Mouse (Mus musculus) neutrophil, adult 5-6 weeks (primary cell): Measurements from ENCODE around the gene Cd47. TPM values are rescaled to one million over a fixed set of nuclear protein-coding genes. Genes with fewer than 3 reads are reported as not detected.

ENCODE experiments used
- ATAC-seq: fragments of 151-379, 151-347 bp; 2 replicates; pipeline ENCODE4 v1.8.0; 2017; ENCODE audit warnings: mild to moderate bottlenecking, moderate TSS enrichment; ENCODE audit not compliant: insufficient number of reproducible peaks, poor library complexity, low FRiP score, severe bottlenecking; ENCODE audit errors: extremely low read depth
- total RNA-seq: library from RNA; stranded (forward); fragments of 200-1000 nt; gene quantifications from 2 replicates; pipeline ENCODE4 v1.2.3, GENCODE M21; 2017

The Cd47 gene
- total RNA-seq, 1 experiment from 2014 or later, result 119 TPM

DNA sequence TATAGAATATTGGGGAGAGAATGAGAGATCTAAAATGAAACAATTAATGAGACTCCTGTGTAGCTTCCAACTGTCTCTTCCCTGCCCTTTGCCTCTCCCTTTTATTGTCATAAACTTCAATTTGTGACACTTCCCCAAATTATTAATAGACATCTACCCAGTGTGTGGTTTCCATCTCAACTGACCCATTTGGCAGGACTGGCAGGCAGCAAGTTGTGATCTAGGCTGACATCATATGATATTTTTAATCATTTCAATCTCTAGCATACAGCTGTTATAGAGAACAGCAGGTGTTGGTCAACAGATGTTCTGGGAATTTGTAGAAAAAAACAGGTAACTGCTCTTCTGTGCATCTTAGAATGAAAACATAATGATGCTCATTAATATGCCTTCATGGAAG is 17.0 kb upstream of the Cd47 start:
- ATAC-seq, result no peak

DNA sequence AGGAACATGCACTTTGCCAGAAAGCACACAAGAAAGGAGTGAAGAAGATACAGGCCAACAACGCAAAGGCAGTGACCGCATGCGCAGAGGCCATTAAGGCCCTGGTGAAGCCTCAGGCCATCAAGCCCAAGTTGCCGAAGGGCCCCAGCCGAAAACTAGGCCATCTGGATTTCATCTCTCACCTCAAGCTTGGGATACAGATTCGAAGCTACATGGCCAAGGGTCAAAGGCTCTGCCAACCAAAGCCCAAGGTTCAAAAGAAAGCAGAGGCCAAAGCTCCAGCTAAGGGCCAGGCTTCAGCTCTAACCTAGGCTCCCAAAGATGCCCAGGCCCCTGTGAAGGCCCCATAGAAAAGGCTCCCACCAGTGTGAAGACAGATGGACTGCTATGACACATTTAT is 14.2 kb upstream of the Cd47 start:
- no peak for ATAC-seq

DNA sequence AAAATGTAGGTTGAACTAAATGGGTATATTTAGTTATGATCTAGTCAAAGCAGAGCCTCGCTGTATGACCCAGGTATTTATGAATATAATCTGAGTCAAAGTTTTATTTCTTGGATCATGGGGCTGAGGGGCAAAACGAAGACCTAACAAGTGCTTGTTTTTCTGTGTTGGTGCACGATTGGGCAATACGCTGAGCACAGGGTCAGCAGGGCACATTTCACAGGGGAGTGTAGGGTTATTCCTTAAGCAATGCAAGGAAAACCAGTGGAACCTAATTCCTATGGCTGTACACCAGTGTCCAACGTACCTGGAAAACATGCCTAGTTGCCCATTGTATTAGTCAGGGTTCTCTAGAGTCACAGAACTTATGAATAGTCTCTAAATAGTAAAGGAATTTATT is 12.6 kb upstream of the Cd47 start:
- no peak for ATAC-seq

DNA sequence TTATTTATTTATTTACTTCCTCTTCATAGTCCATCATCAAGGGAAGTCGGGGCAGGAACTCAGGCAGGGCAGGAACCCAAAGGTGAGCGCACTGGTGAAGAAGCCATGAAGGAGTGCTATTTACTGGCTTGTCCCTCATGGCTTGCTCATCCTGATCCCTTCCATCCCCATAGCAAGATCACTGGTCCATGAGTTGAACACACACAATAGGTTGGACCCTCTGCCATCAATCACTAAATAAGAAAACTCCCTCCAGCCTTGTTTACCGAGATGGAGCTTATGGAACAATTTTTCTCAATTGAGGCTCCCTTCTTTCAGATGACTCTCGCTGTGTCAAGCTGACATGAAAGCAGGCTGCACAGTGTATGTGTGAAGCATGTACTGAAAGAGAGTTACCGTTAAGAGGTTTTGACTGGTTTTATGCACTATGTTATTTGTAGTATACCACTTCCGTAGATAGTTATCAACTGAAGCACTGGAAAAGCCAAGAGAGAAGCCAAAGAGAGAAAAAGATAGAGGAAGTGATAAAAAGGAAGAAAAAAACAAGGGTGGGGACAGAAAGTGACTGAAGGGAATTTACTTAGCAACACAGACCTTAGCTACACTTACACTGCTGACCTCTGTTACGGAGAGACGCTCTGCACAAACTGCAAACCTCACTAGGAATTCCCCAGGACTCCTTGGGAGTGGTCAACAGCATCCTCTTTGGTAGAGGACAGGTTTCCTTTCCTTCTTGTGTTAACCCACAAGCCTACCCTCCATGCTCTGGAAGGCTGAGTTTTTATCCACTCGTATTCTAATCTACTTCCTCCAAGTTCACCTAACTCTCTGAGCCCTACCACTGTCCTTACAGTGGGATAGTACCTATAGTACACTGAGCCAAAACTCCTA is 9.5 kb upstream of the Cd47 start:
- 0 out of 2 replicates have a peak, but pooled peaks have one; percentile 25 for ATAC-seq

DNA sequence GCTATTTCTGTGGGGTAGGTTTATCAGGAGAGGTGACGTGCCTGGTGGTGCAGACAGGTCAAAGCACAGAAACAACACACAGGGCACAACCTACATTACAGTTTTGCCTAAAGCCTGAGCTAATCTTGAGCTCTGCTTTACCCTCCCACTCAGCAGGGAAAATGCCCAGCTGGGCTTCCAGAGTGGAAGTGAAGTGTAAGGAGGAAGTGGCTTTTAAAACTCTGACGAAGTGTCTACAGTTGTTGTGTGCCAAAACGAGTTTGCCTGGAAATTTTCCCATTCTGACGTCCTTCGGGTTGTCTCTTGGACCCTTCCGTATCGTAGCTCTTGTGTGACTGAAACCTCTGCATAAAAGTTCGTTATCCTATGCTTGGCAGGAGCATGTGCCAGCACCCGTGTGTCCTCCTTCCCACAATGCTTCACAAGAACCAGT is 7.9 kb upstream of the Cd47 start:
- no peak for ATAC-seq

DNA sequence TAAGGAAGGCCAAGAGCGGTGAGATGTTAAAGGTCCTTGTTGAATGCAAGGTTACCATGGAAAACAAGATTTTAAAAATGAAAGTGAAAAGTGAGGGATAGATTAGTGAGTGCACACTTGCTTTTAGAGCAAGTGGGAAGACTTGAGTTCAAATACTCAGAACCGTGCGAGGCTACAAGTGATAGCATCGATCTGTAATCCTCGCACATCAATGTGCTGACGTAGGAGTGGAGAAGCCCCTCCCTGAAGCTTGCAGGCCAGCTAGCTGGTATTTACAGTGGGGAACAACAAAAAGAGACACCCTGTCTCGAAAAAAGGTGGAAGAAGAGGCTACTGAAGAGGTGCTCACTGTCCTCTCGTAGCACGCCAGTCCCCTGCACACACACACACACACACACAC is 6.7 kb upstream of the Cd47 start:
- no peak for ATAC-seq

DNA sequence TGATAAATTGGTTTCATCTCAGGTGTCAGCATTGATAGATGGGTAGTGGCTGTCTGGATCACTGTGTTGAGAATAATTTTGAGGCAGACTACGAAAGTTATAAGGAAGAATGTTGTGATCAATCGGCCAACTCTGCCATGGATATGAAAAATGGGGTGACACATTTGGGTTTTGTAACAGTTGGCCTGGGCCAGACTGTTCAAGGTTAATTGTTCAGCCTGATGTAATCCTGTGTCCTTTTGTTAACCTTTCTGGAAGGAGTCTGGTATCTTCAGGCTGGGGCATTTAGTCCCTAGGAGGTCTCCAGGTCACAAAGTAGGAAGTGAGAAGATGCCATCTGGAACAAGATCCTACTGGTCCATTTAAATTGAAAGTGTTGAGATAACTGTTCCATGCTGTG is 4.1 kb upstream of the Cd47 start:
- ATAC-seq, result no peak

DNA sequence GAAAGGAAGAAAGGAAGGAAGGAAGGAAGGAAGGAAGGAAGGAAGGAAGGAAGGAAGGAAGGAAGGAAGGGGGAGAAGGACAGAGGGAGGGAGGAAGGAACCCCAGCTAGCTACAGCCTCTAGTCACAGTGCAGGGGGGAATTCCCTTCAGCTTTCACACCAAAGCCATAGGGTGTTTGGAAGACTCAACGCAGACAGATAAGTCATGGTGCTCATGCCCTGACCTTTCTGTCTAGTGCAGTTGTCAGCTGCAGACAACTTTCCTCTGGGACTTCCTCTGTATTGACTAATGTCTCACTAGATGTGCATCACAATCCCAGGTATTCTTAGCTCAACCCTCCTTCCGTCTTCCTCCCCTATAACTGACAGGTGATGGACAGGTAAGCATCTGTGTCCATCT is 3.4 kb upstream of the Cd47 start:
- ATAC-seq, result no peak

DNA sequence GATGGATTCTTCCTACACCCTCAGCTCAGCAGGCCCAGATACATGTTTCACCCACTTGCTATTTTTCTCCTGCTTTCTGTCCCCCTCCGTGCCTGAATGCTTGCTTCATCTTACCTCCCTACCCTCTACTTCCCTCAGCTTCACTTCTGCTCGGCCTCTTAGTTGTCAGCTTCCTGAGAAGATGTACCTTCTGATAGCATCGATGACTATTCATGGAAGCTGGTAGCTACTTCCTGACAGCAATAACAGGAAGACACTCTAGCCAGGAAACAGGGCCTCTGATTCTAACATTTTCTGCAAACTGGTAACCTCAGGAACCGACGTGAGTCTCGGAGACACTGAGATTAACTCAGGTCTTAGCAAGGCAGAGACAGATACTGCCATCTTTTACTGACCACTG is 1.5 kb upstream of the Cd47 start:
- ATAC-seq, result no peak

DNA sequence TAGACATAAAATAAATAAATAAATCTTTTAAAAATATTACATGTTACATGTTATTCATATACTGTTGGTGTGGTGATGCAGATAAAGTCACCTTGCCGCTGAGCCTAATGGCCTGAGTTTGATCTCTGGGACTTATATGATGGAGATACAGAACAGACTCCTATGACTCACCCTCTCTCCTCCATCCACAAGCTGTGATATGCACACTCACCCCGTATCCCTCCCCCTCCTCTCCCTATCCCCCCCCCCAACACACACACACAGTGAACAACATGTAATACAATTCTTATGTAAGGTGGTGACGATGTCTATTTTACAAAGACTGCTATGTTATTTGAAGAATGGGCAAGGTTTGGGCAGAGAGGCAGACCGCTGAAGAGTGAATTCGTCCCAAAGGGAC is 663 bp downstream of the Cd47 start:
- ATAC-seq, result no peak

DNA sequence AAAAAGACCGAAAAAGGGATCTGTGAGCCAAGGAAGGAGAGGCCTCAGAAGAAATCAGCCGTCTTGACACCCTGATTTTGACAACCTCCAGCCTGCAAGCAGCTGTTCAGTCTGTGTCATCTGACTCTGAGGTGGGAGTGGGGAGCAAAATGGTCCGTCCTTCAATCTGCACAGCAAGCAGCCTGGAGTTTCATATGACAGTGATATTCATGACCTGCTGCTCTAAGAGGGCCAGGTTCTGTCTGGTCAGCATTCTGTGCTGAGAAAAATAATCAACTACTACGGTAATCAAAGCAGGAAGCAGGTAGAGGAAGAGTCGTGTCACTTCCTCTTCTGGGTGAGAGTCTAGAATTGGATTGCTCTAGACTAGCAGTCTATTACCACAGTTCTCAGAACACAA is 1.1 kb downstream of the Cd47 start:
- peak; percentile 79 for ATAC-seq

DNA sequence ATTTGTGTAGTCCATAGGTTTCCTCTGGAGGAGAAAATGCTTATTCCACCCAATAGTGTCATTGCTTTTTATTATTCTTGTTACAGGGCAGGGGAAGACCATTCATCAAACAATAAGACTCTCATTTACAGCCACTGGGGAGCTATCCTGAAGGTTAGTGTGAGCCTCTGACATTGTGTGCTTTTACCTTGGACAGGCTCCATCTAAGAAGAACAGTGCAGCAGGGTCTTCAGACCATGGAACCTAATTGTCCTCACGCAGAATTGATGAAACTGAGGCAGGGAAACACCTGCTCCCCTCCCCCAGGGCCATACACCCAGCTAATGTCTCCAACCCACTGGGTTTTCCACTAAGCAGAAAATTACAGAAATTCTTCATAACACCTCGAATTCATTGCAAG is 2.7 kb downstream of the Cd47 start:
- ATAC-seq, result no peak

DNA sequence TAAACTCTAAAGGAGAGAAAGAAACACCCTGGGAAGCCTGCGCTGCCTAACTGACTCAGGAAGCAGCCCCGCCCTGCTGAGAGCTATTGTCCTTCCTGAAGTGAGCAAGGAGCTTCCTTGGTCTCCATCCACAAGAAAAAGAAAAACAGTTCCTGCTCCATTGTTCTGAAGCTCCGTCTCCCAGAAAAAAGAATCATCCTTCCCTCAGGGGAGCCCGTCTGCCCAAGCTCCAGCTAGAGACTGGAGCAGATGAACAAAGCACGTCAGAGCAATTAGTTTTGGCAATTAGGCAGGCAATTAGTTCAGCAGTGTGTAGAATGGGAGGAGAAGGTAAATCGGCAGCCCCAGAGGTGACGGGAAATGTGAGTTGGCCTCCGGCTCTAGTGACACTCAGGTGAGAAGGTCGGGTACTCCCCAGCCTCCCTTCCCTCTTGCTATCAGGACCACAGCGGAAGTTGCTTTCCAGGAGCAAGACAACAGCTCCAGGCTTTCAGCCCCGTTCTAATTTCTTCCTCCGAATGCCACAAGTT is 3.7 kb downstream of the Cd47 start:
- ATAC-seq, result no peak

DNA sequence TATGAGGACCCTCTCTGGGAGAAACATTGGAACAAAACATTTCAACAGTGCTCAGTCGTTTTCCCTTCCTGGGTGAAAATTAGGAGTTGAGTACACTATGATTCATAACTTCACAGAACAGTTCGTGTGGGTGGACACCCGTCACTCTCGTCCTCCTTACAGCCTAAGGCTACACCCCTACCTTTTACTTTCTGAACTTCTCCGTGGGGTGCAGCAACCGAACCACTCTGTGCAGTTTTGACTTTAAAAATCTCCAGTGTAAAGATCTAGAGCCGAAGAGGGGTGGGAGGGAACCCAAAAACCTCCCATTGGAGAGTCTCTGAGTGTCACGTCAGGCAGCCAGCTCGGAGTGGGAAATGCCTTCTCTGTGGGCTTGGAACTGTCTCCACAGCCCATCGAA is 6.6 kb downstream of the Cd47 start:
- no peak for ATAC-seq

DNA sequence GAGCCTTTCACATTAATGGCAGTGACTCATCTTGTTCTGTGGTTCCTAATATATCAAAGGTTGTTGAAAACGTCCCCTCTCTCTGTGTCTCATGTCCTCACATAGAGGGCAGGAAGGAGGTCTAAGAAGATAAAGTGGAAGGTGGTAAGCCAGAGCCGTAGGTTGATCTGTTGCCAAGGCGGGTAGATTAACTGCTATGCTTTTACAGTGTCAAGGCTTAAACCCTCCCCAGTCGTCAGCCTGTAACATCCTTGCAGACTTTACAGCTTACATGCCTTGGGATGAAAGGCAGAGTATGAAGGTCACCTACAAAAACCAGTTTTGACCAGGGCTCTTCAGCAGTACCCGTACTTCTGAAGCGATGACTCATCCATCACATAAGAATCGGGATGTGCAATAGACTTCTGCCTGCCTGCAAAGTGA is 7.1 kb downstream of the Cd47 start:
- no peak for ATAC-seq

DNA sequence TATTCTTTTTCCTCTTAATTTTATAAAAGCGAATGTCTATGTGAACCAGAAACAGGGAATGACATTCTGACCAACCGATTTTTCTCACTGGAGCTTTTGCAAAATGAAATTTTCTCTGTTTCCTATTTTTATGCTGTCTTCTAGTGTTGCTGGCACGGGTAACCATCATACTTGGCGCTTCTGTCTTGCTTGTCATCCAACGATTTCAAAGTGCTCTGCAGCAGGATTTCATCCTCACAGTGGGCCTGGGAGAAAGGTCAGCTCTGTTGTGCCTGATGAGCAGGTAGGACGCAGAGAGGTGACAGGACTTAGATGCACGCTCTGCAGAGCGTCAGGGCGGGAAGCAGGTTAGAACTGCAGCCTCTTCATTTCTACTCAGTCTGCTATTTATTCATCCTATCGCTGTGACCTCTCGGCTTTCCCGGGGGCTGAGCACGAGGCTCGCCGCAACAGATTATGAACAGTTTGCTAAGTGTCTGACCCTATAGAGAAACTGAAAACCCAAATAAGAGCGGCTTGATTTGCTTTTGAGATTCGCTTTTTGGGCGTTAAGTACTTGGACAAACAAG is 7.6 kb downstream of the Cd47 start:
- no peak for ATAC-seq

DNA sequence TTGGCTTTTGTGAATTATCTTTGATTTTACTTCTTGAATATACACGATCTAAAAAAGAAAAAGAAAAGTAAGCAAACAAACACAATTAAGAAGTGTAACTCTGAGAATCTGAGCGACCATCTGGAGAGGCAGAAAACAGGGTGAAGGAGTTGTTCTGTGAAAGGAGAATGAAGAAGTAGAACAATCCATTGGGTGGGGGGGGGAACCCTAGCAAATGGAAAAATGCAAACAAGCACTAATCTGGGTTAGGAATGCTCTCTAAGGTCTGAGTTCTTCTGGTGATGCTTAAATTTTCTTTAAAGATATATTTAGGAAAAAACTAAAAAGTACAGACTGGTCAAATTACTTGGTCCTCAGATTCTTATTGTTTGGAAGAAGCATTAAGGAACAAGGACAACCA is 11.6 kb downstream of the Cd47 start:
- ATAC-seq, result no peak

DNA sequence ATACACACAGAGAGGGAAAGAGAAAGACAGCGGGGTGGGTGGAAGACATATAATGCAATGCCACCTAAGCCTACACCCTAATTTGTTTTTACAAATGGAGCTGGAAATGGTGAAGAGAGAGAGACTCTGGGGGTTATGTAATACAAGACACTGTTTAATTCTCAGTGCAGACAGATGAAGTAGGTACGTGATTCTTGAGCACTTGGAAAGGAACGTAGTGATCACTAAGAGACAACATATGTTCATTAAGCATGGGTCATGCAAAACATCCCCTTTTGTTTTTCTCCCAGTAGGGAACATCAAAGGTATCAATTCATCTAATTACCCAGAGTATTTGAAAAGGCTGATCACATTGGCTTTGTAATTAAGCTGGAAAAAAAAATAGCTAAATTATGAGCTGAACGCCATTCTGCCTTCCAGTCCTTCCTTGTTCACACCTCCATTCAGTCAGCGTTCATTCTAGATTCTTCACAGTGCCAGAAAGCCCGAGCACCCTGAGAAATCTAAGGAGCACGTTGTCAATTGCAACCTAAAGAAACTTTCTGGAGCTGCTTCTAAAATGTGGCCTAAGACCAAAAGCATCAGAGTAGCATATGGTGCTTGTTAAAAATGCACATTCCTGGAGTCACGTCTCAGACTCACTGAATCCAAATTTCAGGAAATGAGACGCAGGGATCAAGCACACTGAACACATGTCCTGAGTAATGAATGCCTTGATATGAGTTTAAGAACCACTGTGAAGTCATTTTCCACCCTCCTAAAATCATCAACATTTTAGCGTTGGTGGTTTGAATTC is 12.7 kb downstream of the Cd47 start:
- no peak for ATAC-seq

DNA sequence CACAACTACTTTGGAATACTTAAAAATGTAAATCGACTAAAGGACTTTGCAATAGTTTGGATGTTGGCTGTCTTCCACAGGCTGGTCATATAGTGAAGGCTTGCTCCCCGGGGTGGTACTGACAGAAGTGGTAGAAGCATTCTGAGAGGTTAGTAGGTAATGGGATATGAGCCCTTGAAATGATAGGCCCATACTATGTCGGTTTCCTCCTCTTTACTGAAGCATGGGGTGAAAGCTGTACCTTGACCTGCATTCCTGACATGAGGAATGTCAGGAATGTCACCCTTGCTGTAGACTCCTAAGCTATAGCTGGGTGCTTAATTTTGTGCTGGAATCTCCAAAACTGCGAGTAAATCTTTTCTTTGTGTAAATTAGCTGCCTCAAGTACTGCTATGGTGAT is 14.1 kb downstream of the Cd47 start:
- no peak for ATAC-seq

DNA sequence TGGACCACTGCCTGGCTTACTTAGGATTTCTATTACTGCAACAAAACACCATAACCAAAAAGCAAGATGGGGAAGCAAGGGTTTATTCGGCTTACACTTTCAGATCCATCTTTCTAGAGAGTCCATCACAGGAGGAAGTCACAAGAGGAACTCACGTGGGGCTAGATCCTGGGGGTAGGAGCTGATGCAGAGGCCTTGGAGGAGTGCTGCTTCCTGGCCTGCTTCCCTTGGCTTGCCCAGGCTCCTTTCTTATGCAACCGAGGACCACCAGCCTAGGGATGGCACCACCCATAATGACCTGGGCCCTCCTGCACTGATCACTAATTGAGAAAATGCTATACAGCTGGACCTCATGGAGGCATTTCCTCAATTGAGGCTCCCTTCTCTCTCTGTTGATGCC is 16.6 kb downstream of the Cd47 start:
- no peak for ATAC-seq
